Mouse (Mus musculus) myocyte (in vitro differentiated cells): ENCODE measurements around the gene Tes. TPM values are rescaled to one million over a fixed set of nuclear protein-coding genes. Genes with fewer than 3 reads are reported as not detected.

Source experiments
- H3K27me3 ChIP-seq: one replicate; pipeline ENCODE4 v1.6.1; 2011; ENCODE audit not compliant: control insufficient read depth, insufficient read depth, insufficient read length
- H3K36me3 ChIP-seq: one replicate; pipeline ENCODE4 v1.6.1; 2011; ENCODE audit not compliant: control insufficient read depth, insufficient read depth
- H3K4me2 ChIP-seq: one replicate; pipeline ENCODE4 v1.6.1; 2011; ENCODE audit warnings: low read depth, control low read depth
- H3K4me3 ChIP-seq: one replicate; pipeline ENCODE4 v1.5.1; 2011; ENCODE audit warnings: mild to moderate bottlenecking, control low read depth, moderate library complexity
- H3K79me2 ChIP-seq: one replicate; pipeline ENCODE4 v1.6.1; 2011; ENCODE audit not compliant: control insufficient read depth, insufficient read depth
- H3ac ChIP-seq: one replicate; pipeline ENCODE4 v1.6.1; 2011; ENCODE audit not compliant: control insufficient read depth, insufficient read length
- CEBPB ChIP-seq: IDR thresholded peaks from 2 replicates; pipeline ENCODE4 v1.6.1; 2011; ENCODE audit warnings: mild to moderate bottlenecking, moderate library complexity; ENCODE audit not compliant: poor library complexity, insufficient read depth, severe bottlenecking
- E2F4 ChIP-seq: IDR thresholded peaks from one replicate; pipeline ENCODE4 v1.6.1; 2011; ENCODE audit warnings: mild to moderate bottlenecking, control low read depth, moderate library complexity; ENCODE audit not compliant: insufficient read depth
- MAX ChIP-seq: IDR thresholded peaks from one replicate; pipeline ENCODE4 v1.6.1; 2011; ENCODE audit warnings: low read depth, mild to moderate bottlenecking, control low read depth
- MYOD1 ChIP-seq, 3 experiments: IDR thresholded peaks; one replicate each; pipeline ENCODE4 v1.6.1; 2011; ENCODE audit warnings: control low read depth in 2 of 3, low read depth in 2 of 3, mild to moderate bottlenecking in 2 of 3, moderate library complexity in 1 of 3; ENCODE audit not compliant: insufficient read length in 2 of 3, control insufficient read depth in 1 of 3
- MYOG ChIP-seq, 3 experiments: IDR thresholded peaks; one replicate each; pipeline ENCODE4 v1.6.1; 2011; ENCODE audit warnings: control low read depth in 2 of 3, low read depth in 2 of 3, mild to moderate bottlenecking in 2 of 3; ENCODE audit not compliant: insufficient read length in 2 of 3, control insufficient read depth in 1 of 3, insufficient read depth in 1 of 3
- POLR2A ChIP-seq: IDR thresholded peaks from one replicate; pipeline ENCODE4 v1.6.1; 2011; ENCODE audit warnings: low read depth, mild to moderate bottlenecking, control low read depth, moderate library complexity; ENCODE audit not compliant: insufficient read length
- POLR2AphosphoS2 ChIP-seq: IDR thresholded peaks from one replicate; pipeline ENCODE4 v1.6.1; 2011; ENCODE audit warnings: low read depth, control low read depth; ENCODE audit not compliant: insufficient read length
- REST ChIP-seq: IDR thresholded peaks from one replicate; pipeline ENCODE4 v1.6.1; 2011; ENCODE audit warnings: mild to moderate bottlenecking, control low read depth, moderate library complexity; ENCODE audit not compliant: insufficient read depth, insufficient read length
- SRF ChIP-seq: IDR thresholded peaks from one replicate; pipeline ENCODE4 v1.6.1; 2011; ENCODE audit warnings: low read depth; ENCODE audit not compliant: control insufficient read depth, insufficient read length
- TCF12 ChIP-seq: IDR thresholded peaks from one replicate; pipeline ENCODE4 v1.6.1; 2011; ENCODE audit warnings: mild to moderate bottlenecking, control low read depth; ENCODE audit not compliant: poor library complexity, insufficient read depth, severe bottlenecking
- TCF3 ChIP-seq: IDR thresholded peaks from one replicate; pipeline ENCODE4 v1.6.1; 2011; ENCODE audit warnings: low read depth, control low read depth; ENCODE audit not compliant: insufficient read length
- USF1 ChIP-seq: IDR thresholded peaks from one replicate; pipeline ENCODE4 v1.6.1; 2011; ENCODE audit warnings: low read depth, mild to moderate bottlenecking, control low read depth, moderate library complexity
- polyA plus RNA-seq: library from polyadenylated mRNA; unstranded; fragments of >200 nt; fragmentation: generic; extraction: Trizol; gene quantifications from one replicate; pipeline ENCODE4 v1.2.1, GENCODE M21; 2012; ENCODE audit warnings: missing spikeins

Tes gene
- polyA plus RNA-seq, 1 experiment, result 34.5 TPM

DNA sequence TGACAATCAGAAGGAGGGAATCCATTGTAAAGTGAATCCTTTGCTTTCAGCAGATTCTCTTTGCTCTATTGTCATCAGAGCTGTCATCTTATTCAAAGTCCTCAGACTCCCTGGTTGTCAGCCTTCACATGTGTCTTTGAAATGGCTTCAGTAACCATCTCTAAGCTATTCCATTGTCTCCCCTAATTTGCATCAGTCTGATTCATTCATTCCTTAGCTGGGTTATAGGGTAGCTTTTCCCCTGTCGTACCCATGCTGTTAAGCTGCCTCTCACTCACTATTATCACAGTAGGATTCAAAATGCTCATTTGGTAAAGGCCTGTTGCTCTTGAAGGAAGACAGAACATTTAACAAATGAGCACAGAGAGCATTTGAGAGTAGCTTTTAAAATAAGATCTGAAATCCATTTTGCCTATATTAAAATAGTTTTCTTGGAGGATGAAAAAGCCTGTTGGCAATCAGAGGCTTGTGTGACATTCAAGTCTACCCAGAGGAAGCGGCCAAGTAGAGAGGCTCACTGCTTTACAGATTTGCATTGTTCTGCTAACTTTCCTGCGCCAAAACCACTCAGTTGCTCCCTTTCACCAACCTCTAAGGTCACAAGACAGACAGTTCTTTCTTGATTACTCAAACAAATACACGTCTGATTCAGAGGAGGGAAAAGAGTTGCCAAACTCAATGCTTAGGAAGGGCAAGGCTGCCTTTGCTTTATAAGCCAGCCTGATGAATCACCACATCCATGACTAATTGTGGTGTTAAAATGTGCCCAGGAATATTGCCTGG is 77.8 kb downstream of the Tes start:
- Histone ChIP-seq H3K4me2 (peak overlapping the region; percentile 79), H3ac (no peak overlapping the region), H3K4me3 (no peak overlapping the region), H3K27me3 (no peaks in the 10 kb centered on the region), H3K79me2 (no peaks in the 10 kb centered on the region), H3K36me3 (no peaks in the 10 kb centered on the region)
- TF ChIP-seq TCF3 (no peak), CEBPB (peak; percentile 78)

GRCm38 (mm10) chr6:17151071-17151715 is 86.2 kb downstream of the Tes start:
- H3K4me3 ChIP-seq, result no peak overlapping the region

GRCm38 (mm10) chr6:17152551-17152950 is 87.6 kb downstream of the Tes start:
- Histone ChIP-seq H3ac (no peak overlapping the region), H3K27me3 (no peaks in the 10 kb centered on the region), H3K36me3 (no peaks in the 10 kb centered on the region), H3K79me2 (no peaks in the 10 kb centered on the region), H3K4me2 (no peak overlapping the region), H3K4me3 (no peak overlapping the region)
- TF ChIP-seq TCF12 (no peak), POLR2A (no peak), POLR2AphosphoS2 (no peak)

More at GRCm38 (mm10) chr6:17151071-17151715, 86.2 kb downstream of the Tes start:
- TF ChIP-seq TCF3 (no peak), E2F4 (no peak), USF1 (no peak), SRF (no peak), POLR2AphosphoS2 (no peak), MYOD1 (IDR thresholded peaks at IDR 0.05; ENCODE audit: control insufficient read depth in 1 of 3, insufficient read length in 2 of 3, low read depth in 2 of 3) (no peak), REST (no peak), MYOG (IDR thresholded peaks at IDR 0.05; ENCODE audit: control insufficient read depth in 1 of 3, insufficient read depth in 1 of 3, insufficient read length in 2 of 3, low read depth in 2 of 3) (no peak), MAX (no peak), TCF12 (no peak), CEBPB (no peak), POLR2A (no peak)
- Histone ChIP-seq H3ac (no peak overlapping the region), H3K4me2 (no peak overlapping the region), H3K36me3 (no peaks in the 10 kb centered on the region), H3K79me2 (no peaks in the 10 kb centered on the region), H3K27me3 (no peaks in the 10 kb centered on the region)

Other genes starting within 250 kb of the Tes start
- not detected for gene Tfec, start 166.7 kb upstream of the Tes start, polyA plus RNA-seq
- 2.9 TPM for gene Cav2, start 216.0 kb downstream of the Tes start, polyA plus RNA-seq
- 64.7 TPM for gene Cav1, start 241.2 kb downstream of the Tes start, polyA plus RNA-seq